8 mouse cellular contexts compared by ENCODE assay signal in genomic region chr16:87496728-87497127, GRCm38 (mm10). TPM values are rescaled to one million over a fixed set of nuclear protein-coding genes. Genes with fewer than 3 reads are reported as not detected.
DNase-seq lines count a peak whose midpoint lies in the region; ATAC-seq and TF ChIP-seq lines count a peak whose summit lies in the region.

No protein-coding gene starts in this region.

- no peak overlapping the region for H3K27ac ChIP-seq in kidney, adult 2 months (ENCODE audit: insufficient read depth, low read depth, low read length)
- no peak overlapping the region for H3K27ac ChIP-seq in embryonic facial prominence, embryonic 11.5 days (replicated peaks; ENCODE audit: low read depth, low read length)
- H3K27ac ChIP-seq in hindbrain, embryonic 16.5 days (ENCODE audit: low read depth, low read length): no peak overlapping the region
- no peak overlapping the region for H3K27ac ChIP-seq in midbrain, embryonic 15.5 days

- H3K36me3 ChIP-seq in kidney, adult 2 months (ENCODE audit: control insufficient read depth, insufficient read depth, low read length): no peaks in the 10 kb centered on the region
- no peaks in the 10 kb centered on the region for H3K36me3 ChIP-seq in embryonic facial prominence, embryonic 11.5 days (replicated peaks; ENCODE audit: control insufficient read depth, insufficient read depth, low read depth, low read length)
- peaks cover 6% of the 10 kb centered on the region for H3K36me3 ChIP-seq in hindbrain, embryonic 16.5 days (ENCODE audit: control insufficient read depth, insufficient read depth, low read length)
- H3K36me3 ChIP-seq in midbrain, embryonic 15.5 days (replicated peaks): peaks cover 8% of the 10 kb centered on the region; the same call in 1 of the 2 replicates

- ATAC-seq in embryonic facial prominence, embryonic 11.5 days (replicated peaks; ENCODE audit: insufficient number of reproducible peaks, low FRiP score, low TSS enrichment, low read depth): no peak
- no peak for ATAC-seq in hindbrain, embryonic 16.5 days
- no peak for ATAC-seq in midbrain, embryonic 15.5 days (replicated peaks)

- no peak for TF ChIP-seq CTCF in kidney, adult 2 months (conservative IDR thresholded peaks at IDR 0.05; ENCODE audit: insufficient read depth, insufficient read length, low read depth, low read length)

- peaks cover 8% of the 10 kb centered on the region; the same call in 1 of the 2 replicates for H3K4me1 ChIP-seq in kidney, adult 2 months (ENCODE audit: control insufficient read depth, insufficient read depth, low read length)
- no peaks in the 10 kb centered on the region for H3K4me1 ChIP-seq in embryonic facial prominence, embryonic 11.5 days (ENCODE audit: control insufficient read depth, insufficient read depth, low read length)
- peaks cover 15% of the 10 kb centered on the region for H3K4me1 ChIP-seq in hindbrain, embryonic 16.5 days (ENCODE audit: control insufficient read depth, insufficient read depth, low read depth, low read length)
- peaks cover 19% of the 10 kb centered on the region for H3K4me1 ChIP-seq in midbrain, embryonic 15.5 days

- 96% methylated on average over 2 of the region's 2 CpGs for WGBS in kidney, adult 2 months
- WGBS in embryonic facial prominence, embryonic 11.5 days: 87% methylated on average over 2 of the region's 2 CpGs
- WGBS in hindbrain, embryonic 16.5 days: 91% methylated on average over 2 of the region's 2 CpGs
- 85% methylated on average over 2 of the region's 2 CpGs for WGBS in midbrain, embryonic 15.5 days

- no peak for TF ChIP-seq POLR2A in kidney, adult 2 months (IDR thresholded peaks at IDR 0.05; ENCODE audit: low read depth, low read length)

- H3K27me3 ChIP-seq in kidney, adult 2 months (replicated peaks; ENCODE audit: control insufficient read depth, insufficient read depth, low read length): no peaks in the 10 kb centered on the region
- no peaks in the 10 kb centered on the region for H3K27me3 ChIP-seq in embryonic facial prominence, embryonic 11.5 days (ENCODE audit: control insufficient read depth, insufficient read depth, low read length)
- no peaks in the 10 kb centered on the region for H3K27me3 ChIP-seq in hindbrain, embryonic 16.5 days (replicated peaks; ENCODE audit: control insufficient read depth, insufficient read depth, low read length)
- H3K27me3 ChIP-seq in midbrain, embryonic 15.5 days (replicated peaks): no peaks in the 10 kb centered on the region

- peak overlapping the region; percentile 36 for H3K4me2 ChIP-seq in embryonic facial prominence, embryonic 11.5 days (ENCODE audit: low read depth, low read length)
- peak overlapping the region; percentile 66 for H3K4me2 ChIP-seq in hindbrain, embryonic 16.5 days (ENCODE audit: low read length)
- peak overlapping the region; percentile 63 for H3K4me2 ChIP-seq in midbrain, embryonic 15.5 days

- H3K4me3 ChIP-seq in kidney, adult 2 months (ENCODE audit: insufficient read depth, low read depth, low read length): peak overlapping the region; percentile 9; the same call in 1 of the 2 replicates
- peak overlapping the region; percentile 75 for H3K4me3 ChIP-seq in embryonic facial prominence, embryonic 11.5 days (ENCODE audit: low read depth, low read length)
- H3K4me3 ChIP-seq in hindbrain, embryonic 16.5 days (ENCODE audit: low read length): no peak overlapping the region; the same call in 1 of the 2 replicates
- H3K4me3 ChIP-seq in midbrain, embryonic 15.5 days: peak overlapping the region; percentile 60; the same call in 1 of the 2 replicates

- H3K9me3 ChIP-seq in embryonic facial prominence, embryonic 11.5 days (replicated peaks; ENCODE audit: control insufficient read depth, low read length): no peaks in the 10 kb centered on the region
- H3K9me3 ChIP-seq in hindbrain, embryonic 16.5 days (ENCODE audit: control insufficient read depth, low read length): no peaks in the 10 kb centered on the region
- no peaks in the 10 kb centered on the region for H3K9me3 ChIP-seq in midbrain, embryonic 15.5 days

- DNase-seq in kidney, adult 2 months: no peak
- no peak for DNase-seq in kidney, postnatal 10 days
- no peak for DNase-seq in embryonic facial prominence, embryonic 11.5 days (ENCODE audit: low spot score)
- no peak for DNase-seq in left cerebral cortex, adult 11 months (ENCODE audit: low spot score)
- no peak for DNase-seq in cerebellum, postnatal 25 days
- no peak for DNase-seq in layer of hippocampus, postnatal 10 days (ENCODE audit: low spot score in 2 of 2)

- no peak overlapping the region for H3K9ac ChIP-seq in embryonic facial prominence, embryonic 11.5 days (replicated peaks; ENCODE audit: low read length)
- no peak overlapping the region for H3K9ac ChIP-seq in hindbrain, embryonic 16.5 days (ENCODE audit: low read depth, low read length)
- no peak overlapping the region for H3K9ac ChIP-seq in midbrain, embryonic 15.5 days

RNA-seq across cellular contexts. Expression of gene Cct8, which starts 1.1 kb away (rescaled TPM):
- polyA plus RNA-seq in kidney, adult 2 months (2012; rRNA removed): 24.4 and 40.3 TPM in 2 replicates
- 707 and 756 TPM in 2 replicates for polyA plus RNA-seq in embryonic facial prominence, embryonic 11.5 days (2014; fragmentation: Nextera tagmentation; extraction: Ambion mirVana)
- polyA plus RNA-seq in hindbrain, embryonic 16.5 days (2015; fragmentation: Nextera tagmentation; extraction: Ambion mirVana): 395 and 404 TPM in 2 replicates
- 400 and 416 TPM in 2 replicates for polyA plus RNA-seq in midbrain, embryonic 15.5 days (2015; fragmentation: Nextera tagmentation; extraction: Ambion mirVana)
- 100 to 1,000 TPM; 194 to 207 TPM for total RNA-seq in layer of hippocampus, postnatal 10 days (2021)

RNA-seq across cellular contexts. Expression of gene Usp16, which starts 42.2 kb away (rescaled TPM):
- polyA plus RNA-seq in kidney, adult 2 months (2012; rRNA removed): 19.5 and 20.6 TPM in 2 replicates
- polyA plus RNA-seq in embryonic facial prominence, embryonic 11.5 days (2014; fragmentation: Nextera tagmentation; extraction: Ambion mirVana): 42.4 and 44.2 TPM in 2 replicates
- polyA plus RNA-seq in hindbrain, embryonic 16.5 days (2015; fragmentation: Nextera tagmentation; extraction: Ambion mirVana): 41.4 and 42.8 TPM in 2 replicates
- 49.5 and 49.8 TPM in 2 replicates for polyA plus RNA-seq in midbrain, embryonic 15.5 days (2015; fragmentation: Nextera tagmentation; extraction: Ambion mirVana)
- total RNA-seq in layer of hippocampus, postnatal 10 days (2021): 10 to 100 TPM; 52.9 to 55.9 TPM

RNA-seq across cellular contexts. Expression of gene Rwdd2b, which starts 56.4 kb away (rescaled TPM):
- 9.8 and 13.1 TPM in 2 replicates for polyA plus RNA-seq in kidney, adult 2 months (2012; rRNA removed)
- 12.7 and 14.7 TPM in 2 replicates for polyA plus RNA-seq in embryonic facial prominence, embryonic 11.5 days (2014; fragmentation: Nextera tagmentation; extraction: Ambion mirVana)
- polyA plus RNA-seq in hindbrain, embryonic 16.5 days (2015; fragmentation: Nextera tagmentation; extraction: Ambion mirVana): 16.3 and 16.5 TPM in 2 replicates
- 14.4 and 16.5 TPM in 2 replicates for polyA plus RNA-seq in midbrain, embryonic 15.5 days (2015; fragmentation: Nextera tagmentation; extraction: Ambion mirVana)
- total RNA-seq in layer of hippocampus, postnatal 10 days (2021): 10 to 100 TPM; 10.3 to 10.5 TPM

RNA-seq across cellular contexts. Expression of gene Map3k7cl, which starts 56.4 kb away (rescaled TPM):
- 33.0 and 37.0 TPM in 2 replicates for polyA plus RNA-seq in kidney, adult 2 months (2012; rRNA removed)
- not detected in 2 replicates for polyA plus RNA-seq in embryonic facial prominence, embryonic 11.5 days (2014; fragmentation: Nextera tagmentation; extraction: Ambion mirVana)
- 0.25 TPM in 1 of 2 replicates, not detected in the other for polyA plus RNA-seq in hindbrain, embryonic 16.5 days (2015; fragmentation: Nextera tagmentation; extraction: Ambion mirVana)
- 0.10 and 0.14 TPM in 2 replicates for polyA plus RNA-seq in midbrain, embryonic 15.5 days (2015; fragmentation: Nextera tagmentation; extraction: Ambion mirVana)
- under 1 TPM; 0.54 to 0.85 TPM for total RNA-seq in layer of hippocampus, postnatal 10 days (2021)
